Mouse (Mus musculus) CH12.LX (cell line): Measurements from ENCODE around the gene P2ry1.

Experiments
- CTCF ChIP-seq, 2 experiments: IDR thresholded peaks in 1 of 2; conservative IDR thresholded peaks in 1 of 2; 2 replicates each; pipeline ENCODE4 v1.5.1; 2011 to 2012; ENCODE audit warnings: low read depth in 2 of 2, low read length in 2 of 2, improper control_type of control experiment in 1 of 2, inconsistent platforms in 1 of 2, mild to moderate bottlenecking in 1 of 2, moderate library complexity in 1 of 2
- EP300 ChIP-seq: IDR thresholded peaks from 2 replicates; pipeline ENCODE4 v1.6.1; 2011; ENCODE audit warnings: low read length, improper control_type of control experiment
- GABPA ChIP-seq: IDR thresholded peaks from 2 replicates; pipeline ENCODE4 v1.6.1; 2012; ENCODE audit warnings: low read depth, low read length, improper control_type of control experiment, inconsistent platforms; ENCODE audit not compliant: insufficient replicate concordance
- JUND ChIP-seq: conservative IDR thresholded peaks from 2 replicates; pipeline ENCODE4 v1.6.1; 2011; ENCODE audit warnings: low read depth, low read length, improper control_type of control experiment
- MAFK ChIP-seq: IDR thresholded peaks from 2 replicates; pipeline ENCODE4 v1.6.1; 2011; ENCODE audit warnings: low read length, improper control_type of control experiment; ENCODE audit not compliant: insufficient replicate concordance
- NELFE ChIP-seq: IDR thresholded peaks from 2 replicates; pipeline ENCODE4 v1.6.1; 2011; ENCODE audit warnings: low read depth, low read length, improper control_type of control experiment
- NRF1 ChIP-seq: IDR thresholded peaks from 2 replicates; pipeline ENCODE4 v1.6.1; 2014; ENCODE audit warnings: low read depth, mild to moderate bottlenecking, inconsistent platforms, low read length, improper control_type of control experiment, moderate library complexity
- POLR2A ChIP-seq: IDR thresholded peaks from 2 replicates; pipeline ENCODE4 v1.6.1; 2011; ENCODE audit warnings: low read depth, mild to moderate bottlenecking, improper control_type of control experiment, low read length
- RAD21 ChIP-seq: IDR thresholded peaks from 2 replicates; pipeline ENCODE4 v1.6.1; 2011; ENCODE audit warnings: low read depth, mild to moderate bottlenecking, low read length, improper control_type of control experiment, moderate library complexity
- RCOR1 ChIP-seq: conservative IDR thresholded peaks from 2 replicates; pipeline ENCODE4 v1.6.1; 2012; ENCODE audit warnings: low read depth, mild to moderate bottlenecking, inconsistent platforms, low read length, improper control_type of control experiment

GRCm38 (mm10) chr3:60999715-61000114 is 2.9 kb upstream of the P2ry1 start:
- TF ChIP-seq NELFE (no peak), EP300 (no peak), NRF1 (no peak), RAD21 (no peak), JUND (no peak), RCOR1 (no peak), POLR2A (no peak), CTCF (conservative IDR thresholded peaks at IDR 0.05 in 1 of 2, IDR thresholded peaks at IDR 0.05 in 1 of 2; ENCODE audit: low read depth in 2 of 2, low read length in 2 of 2) (no peak), GABPA (no peak), MAFK (no peak)
